10 mouse cellular contexts compared by ENCODE assay signal in genomic region chr7:44602443-44602842, GRCm38 (mm10). TPM values are rescaled to one million over a fixed set of nuclear protein-coding genes. Genes with fewer than 3 reads are reported as not detected.
A peak's percentile ranks its signal among the peaks of the same experiment; 100 is the strongest.
DNase-seq lines count a peak whose midpoint lies in the region; ATAC-seq lines count a peak whose summit lies in the region.
"Had no signal": no experiment of that assay in that cellular context is flagged by ENCODE, and none has a peak within 500 bp of the region (broad histone marks: within the 10 kb centered on the region; RNA-seq: fewer than 3 reads in every experiment).

No protein-coding gene starts in this region.

- ATAC-seq in embryonic facial prominence, embryonic 13.5 days (ENCODE audit: insufficient number of reproducible peaks, insufficient read depth, low FRiP score, low TSS enrichment, low read depth), result no peak
- ATAC-seq in neural tube, embryonic 13.5 days (ENCODE audit: low read depth), result no peak; the same call in 1 of the 2 replicates
- ATAC-seq in intestine, embryonic 15.5 days, result no peak

- H3K4me2 ChIP-seq in embryonic facial prominence, embryonic 13.5 days, result peak overlapping the region; percentile 62
- peak overlapping the region; percentile 22; the same call in 1 of the 2 replicates for H3K4me2 ChIP-seq in neural tube, embryonic 13.5 days
- H3K4me2 ChIP-seq in intestine, embryonic 15.5 days (replicated peaks), result no peak overlapping the region

- H3K27ac ChIP-seq in embryonic facial prominence, embryonic 13.5 days, result no peak overlapping the region
- 0 out of 2 replicates have a peak overlapping the region, but pooled peaks have one; percentile 23 for H3K27ac ChIP-seq in neural tube, embryonic 13.5 days (replicated peaks)
- no peak overlapping the region for H3K27ac ChIP-seq in intestine, embryonic 15.5 days
- H3K27ac ChIP-seq: stomach, postnatal 0 days had no signal

- DNase-seq in cerebellum, adult 11-12 months, result peak; percentile 86
- DNase-seq in layer of hippocampus, adult 9-10 months (ENCODE audit: low spot score), result peak; percentile 55
- no peak for DNase-seq in kidney, adult 11 months
- DNase-seq in natural killer cell, adult 2 months (ENCODE audit: low spot score in 2 of 2), result no peak
- no peak for DNase-seq in kidney, postnatal 25 days

- H3K4me3 ChIP-seq in embryonic facial prominence, embryonic 13.5 days, result 0 out of 2 replicates have a peak overlapping the region, but pooled peaks have one; percentile 6
- no peak overlapping the region for H3K4me3 ChIP-seq in neural tube, embryonic 13.5 days
- H3K4me3 ChIP-seq in intestine, embryonic 15.5 days (replicated peaks), result no peak overlapping the region

- no peaks in the 10 kb centered on the region for H3K9me3 ChIP-seq in embryonic facial prominence, embryonic 13.5 days
- H3K9me3 ChIP-seq in neural tube, embryonic 13.5 days, result no peaks in the 10 kb centered on the region
- no peaks in the 10 kb centered on the region for H3K9me3 ChIP-seq in intestine, embryonic 15.5 days

- H3K9ac ChIP-seq in embryonic facial prominence, embryonic 13.5 days, result 0 out of 2 replicates have a peak overlapping the region, but pooled peaks have one; percentile 21
- peak overlapping the region; percentile 52; the same call in 1 of the 2 replicates for H3K9ac ChIP-seq in neural tube, embryonic 13.5 days
- H3K9ac ChIP-seq in intestine, embryonic 15.5 days, result no peak overlapping the region

- peaks cover 67% of the 10 kb centered on the region for H3K27me3 ChIP-seq in embryonic facial prominence, embryonic 13.5 days
- H3K27me3 ChIP-seq in neural tube, embryonic 13.5 days, result peaks cover 57% of the 10 kb centered on the region
- H3K27me3 ChIP-seq in intestine, embryonic 15.5 days (replicated peaks), result peaks cover 62% of the 10 kb centered on the region

- H3K4me1 ChIP-seq in embryonic facial prominence, embryonic 13.5 days, result peaks cover 31% of the 10 kb centered on the region
- H3K4me1 ChIP-seq in neural tube, embryonic 13.5 days (replicated peaks), result peaks cover 35% of the 10 kb centered on the region
- peaks cover 6% of the 10 kb centered on the region for H3K4me1 ChIP-seq in intestine, embryonic 15.5 days (replicated peaks)

- no peaks in the 10 kb centered on the region for H3K36me3 ChIP-seq in embryonic facial prominence, embryonic 13.5 days
- H3K36me3 ChIP-seq in neural tube, embryonic 13.5 days, result no peaks in the 10 kb centered on the region
- no peaks in the 10 kb centered on the region for H3K36me3 ChIP-seq in intestine, embryonic 15.5 days

- WGBS in embryonic facial prominence, embryonic 13.5 days, result 15% methylated on average over 11 of the region's 11 CpGs
- 12% methylated on average over 11 of the region's 11 CpGs for WGBS in neural tube, embryonic 13.5 days
- WGBS in intestine, embryonic 15.5 days, result 18% methylated on average over 11 of the region's 11 CpGs

RNA-seq across cellular contexts. Expression of gene Kcnc3, which starts 12.0 kb away (rescaled TPM):
- 0.72 and 1.8 TPM in 2 replicates for polyA plus RNA-seq in embryonic facial prominence, embryonic 13.5 days (2015; fragmentation: Nextera tagmentation; extraction: Ambion mirVana)
- 4.7 and 5.2 TPM in 2 replicates for polyA plus RNA-seq in neural tube, embryonic 13.5 days (2015; fragmentation: Nextera tagmentation; extraction: Ambion mirVana)
- polyA plus RNA-seq in intestine, embryonic 15.5 days (2015; fragmentation: Nextera tagmentation; extraction: Ambion mirVana), result 0.27 and 0.36 TPM in 2 replicates
- polyA plus RNA-seq: heart, embryonic 14.5 days had no signal

RNA-seq across cellular contexts. Expression of gene Napsa, which starts 30.3 kb away (rescaled TPM):
- polyA plus RNA-seq in embryonic facial prominence, embryonic 13.5 days (2015; fragmentation: Nextera tagmentation; extraction: Ambion mirVana), result 1.1 and 1.8 TPM in 2 replicates
- polyA plus RNA-seq in neural tube, embryonic 13.5 days (2015; fragmentation: Nextera tagmentation; extraction: Ambion mirVana), result 1.2 and 1.6 TPM in 2 replicates
- polyA plus RNA-seq in intestine, embryonic 15.5 days (2015; fragmentation: Nextera tagmentation; extraction: Ambion mirVana), result 3.1 and 3.6 TPM in 2 replicates

RNA-seq across cellular contexts. Expression of gene Nr1h2, which starts 48.7 kb away (rescaled TPM):
- 72.3 and 80.1 TPM in 2 replicates for polyA plus RNA-seq in embryonic facial prominence, embryonic 13.5 days (2015; fragmentation: Nextera tagmentation; extraction: Ambion mirVana)
- polyA plus RNA-seq in neural tube, embryonic 13.5 days (2015; fragmentation: Nextera tagmentation; extraction: Ambion mirVana), result 60.1 and 65.2 TPM in 2 replicates
- polyA plus RNA-seq in intestine, embryonic 15.5 days (2015; fragmentation: Nextera tagmentation; extraction: Ambion mirVana), result 66.3 and 69.5 TPM in 2 replicates

RNA-seq across cellular contexts. Expression of gene Pold1, which starts 53.8 kb away (rescaled TPM):
- polyA plus RNA-seq in embryonic facial prominence, embryonic 13.5 days (2015; fragmentation: Nextera tagmentation; extraction: Ambion mirVana), result 94.4 and 104 TPM in 2 replicates
- polyA plus RNA-seq in neural tube, embryonic 13.5 days (2015; fragmentation: Nextera tagmentation; extraction: Ambion mirVana), result 22.5 and 22.7 TPM in 2 replicates
- 72.0 and 76.0 TPM in 2 replicates for polyA plus RNA-seq in intestine, embryonic 15.5 days (2015; fragmentation: Nextera tagmentation; extraction: Ambion mirVana)

Comparison
In these comparisons a context has a peak if more than half of its experiments do, and no peak if none do; other contexts are left out.
1. DNase-seq: peak in cerebellum, adult 11-12 months (single experiment) and layer of hippocampus, adult 9-10 months (single experiment); none in kidney, adult 11 months (single experiment), natural killer cell, adult 2 months (0 of 2) and kidney, postnatal 25 days (0 of 2).